Mouse (Mus musculus) forebrain, embryonic 14.5 days (tissue): ENCODE measurements around the gene Pigk. TPM values are rescaled to one million over a fixed set of nuclear protein-coding genes. Genes with fewer than 3 reads are reported as not detected.
A peak's percentile ranks its signal among the peaks of the same experiment; 100 is the strongest.

ENCODE experiments used
- ATAC-seq: fragments of 200-750 bp; cut with Nextera tagmentation; 2 replicates; pipeline ENCODE4 v1.8.0; 2017; ENCODE audit warnings: mild to moderate bottlenecking, moderate library complexity
- DNase-seq: peaks from one replicate; pipeline ENCODE4 v3.0.0-alpha.2; 2015; ENCODE audit warnings: low spot score
- H3K27ac ChIP-seq: fragments of 300-500 bp; sonication (generic); 2 replicates; pipeline ENCODE4 v1.5.1; 2014; ENCODE audit warnings: low read depth, mild to moderate bottlenecking, control low read depth, low read length, moderate library complexity
- H3K27me3 ChIP-seq: fragments of 300-500 bp; sonication (generic); replicated peaks from 2 replicates; pipeline ENCODE4 v1.6.1; 2014; ENCODE audit warnings: low read length, control low read depth, mixed read lengths; ENCODE audit not compliant: control insufficient read depth, insufficient read depth
- H3K36me3 ChIP-seq: fragments of 300-500 bp; sonication (generic); 2 replicates; pipeline ENCODE4 v1.6.1; 2014; ENCODE audit warnings: low read length, control low read depth; ENCODE audit not compliant: control insufficient read depth, insufficient read depth
- H3K4me1 ChIP-seq: fragments of 300-500 bp; sonication (generic); 2 replicates; pipeline ENCODE4 v1.6.1; 2014; ENCODE audit warnings: antibody characterized with exemption, low read length, control low read depth; ENCODE audit not compliant: control insufficient read depth, insufficient read depth
- H3K4me2 ChIP-seq: fragments of 300-500 bp; sonication (generic); 2 replicates; pipeline ENCODE4 v1.6.1; 2014; ENCODE audit warnings: mild to moderate bottlenecking, control low read depth, low read length
- H3K4me3 ChIP-seq: fragments of 300-500 bp; sonication (generic); 2 replicates; pipeline ENCODE4 v1.5.1; 2014; ENCODE audit warnings: low read depth, low read length, control low read depth
- H3K9ac ChIP-seq: fragments of 300-500 bp; sonication (generic); 2 replicates; pipeline ENCODE4 v1.6.1; 2014; ENCODE audit warnings: mild to moderate bottlenecking, low read length, control low read depth, moderate library complexity
- H3K9me3 ChIP-seq: fragments of 300-500 bp; sonication (generic); replicated peaks from 2 replicates; pipeline ENCODE4 v1.6.1; 2016; ENCODE audit warnings: low read length, control low read depth, mixed read lengths; ENCODE audit not compliant: control insufficient read depth
- WGBS: fragments of 180-500 bp; shearing (Covaris S2); extraction: QIAGEN DNeasy Blood & Tissue Kit; methylation state at CpG from one replicate; pipeline ENCODE4 v1.1.7; 2014; 5-methylcytosine and 5-hydroxymethylcytosine counted together
- polyA plus RNA-seq: library from polyadenylated mRNA; unstranded; fragments of >200 nt; fragmentation: Nextera tagmentation; extraction: Ambion mirVana; gene quantifications from 2 replicates; pipeline ENCODE4 v1.2.1, GENCODE M21; 2014

Gene Pigk
- polyA plus RNA-seq: 34.0 and 41.4 TPM in 2 replicates

DNA sequence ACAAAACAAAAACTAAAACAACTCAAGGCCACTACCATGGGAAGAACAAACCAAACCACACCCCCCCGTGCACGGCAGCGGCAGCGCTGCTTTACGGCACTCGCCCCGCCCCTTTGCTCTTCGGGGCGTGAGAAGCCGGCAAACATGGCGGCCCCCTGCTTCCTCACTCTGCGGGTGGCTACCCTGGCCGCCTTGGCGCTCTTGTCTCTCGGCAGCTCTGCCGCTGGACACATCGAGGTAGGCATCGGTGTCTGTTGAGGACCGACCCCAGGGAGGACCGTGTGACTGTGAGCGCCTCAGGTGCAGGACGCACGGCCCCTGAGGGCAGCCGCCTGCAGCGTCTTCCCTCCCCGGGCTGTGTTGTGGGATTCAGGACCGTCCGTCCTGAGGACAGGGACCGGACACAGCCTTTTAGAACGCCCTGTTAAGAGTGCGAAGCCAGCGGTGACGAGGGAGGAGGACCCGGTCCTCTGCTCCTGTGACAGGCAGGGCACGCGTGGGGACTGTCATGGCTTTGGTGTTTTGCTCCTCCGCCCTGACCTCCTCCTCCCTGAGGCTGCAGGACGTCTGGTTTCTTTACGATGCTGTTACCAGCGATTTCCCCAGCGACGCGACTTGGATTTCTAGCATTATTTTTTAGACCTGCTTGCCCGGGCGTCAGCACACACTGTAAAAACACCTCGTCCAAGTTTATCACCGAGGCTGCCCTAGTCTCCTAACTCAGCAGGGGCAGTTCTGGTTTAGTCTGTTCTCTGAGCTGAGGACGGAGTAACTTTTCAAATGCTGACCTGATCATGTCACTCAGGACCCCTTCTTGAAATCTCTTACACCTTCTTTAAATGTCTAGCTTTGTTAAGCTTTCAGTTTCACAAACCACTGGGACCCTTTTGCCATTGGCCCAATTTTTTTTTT, at the start of gene Pigk:
TSS of gene Pigk (plus strand) at position 110 of the 912 bp plus-strand sequence.
- Histone ChIP-seq H3K4me3 (peak within 1 kb of the TSS; percentile 98), H3K36me3 (no peaks in the 10 kb centered on the region), H3K9me3 (no peaks in the 10 kb centered on the region), H3K4me2 (peak within 1 kb of the TSS; percentile 83), H3K27me3 (no peaks in the 10 kb centered on the region), H3K27ac (peak within 1 kb of the TSS; percentile 33; the same call in 1 of the 2 replicates), H3K9ac (peak within 1 kb of the TSS; percentile 87), H3K4me1 (peaks cover 6% of the 10 kb centered on the region; the same call in 1 of the 2 replicates)
- peak; percentile 93 for DNase-seq
- ATAC-seq: peak; percentile 93
- WGBS: under 1% methylated on average over 48 of the region's 48 CpGs

DNA sequence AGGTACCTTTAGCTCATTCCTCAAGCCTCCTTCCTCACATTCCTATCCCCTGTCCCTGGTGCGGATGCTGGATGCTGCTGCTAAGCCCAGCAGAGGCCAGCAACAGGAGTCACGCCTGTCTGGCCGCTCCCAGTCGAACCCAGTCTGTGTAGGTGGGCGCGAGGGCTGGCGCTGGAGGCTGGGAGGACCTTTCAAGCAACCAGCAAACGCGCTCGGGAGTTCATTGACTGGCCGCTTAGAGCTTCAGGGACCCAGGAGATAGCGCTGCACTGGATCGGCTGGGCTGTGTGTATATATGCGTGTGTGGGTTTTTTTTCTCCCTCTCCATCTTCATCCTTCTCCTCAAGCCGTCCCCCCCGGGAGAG, 46.9 kb upstream of the Pigk start:
- H3K27me3 ChIP-seq: peaks cover 14% of the 10 kb centered on the region; the same call in 1 of the 2 replicates
- H3K27ac ChIP-seq: no peak overlapping the region
- ATAC-seq (0 out of 2 replicates have a peak, but pooled peaks have one; percentile 19), DNase-seq (peak; percentile 28)
- no peaks in the 10 kb centered on the region for H3K36me3 ChIP-seq
- H3K9ac ChIP-seq: peak overlapping the region; percentile 63
- H3K4me3 ChIP-seq: peak overlapping the region; percentile 47
- under 1% methylated on average over 16 of the region's 16 CpGs for WGBS
- H3K4me2 ChIP-seq: peak overlapping the region; percentile 95
- peaks cover 5% of the 10 kb centered on the region; the same call in 1 of the 2 replicates for H3K4me1 ChIP-seq
- no peaks in the 10 kb centered on the region for H3K9me3 ChIP-seq

- Histone ChIP-seq H3K27ac (no peak overlapping the region), H3K4me2 (peak overlapping the region; percentile 95), H3K4me3 (peak overlapping the region; percentile 47), H3K4me1 (peaks cover 5% of the 10 kb centered on the region; the same call in 1 of the 2 replicates), H3K9ac (peak overlapping the region; percentile 63), H3K27me3 (peaks cover 14% of the 10 kb centered on the region; the same call in 1 of the 2 replicates), H3K9me3 (no peaks in the 10 kb centered on the region), H3K36me3 (no peaks in the 10 kb centered on the region)
- peak; percentile 60 for DNase-seq
- ATAC-seq: peak; percentile 90
- WGBS: 2% methylated on average over 53 of the region's 82 CpGs
Measured at GRCm38 (mm10) chr3:152667356-152668211, 46.3 kb upstream of the Pigk start.

DNA sequence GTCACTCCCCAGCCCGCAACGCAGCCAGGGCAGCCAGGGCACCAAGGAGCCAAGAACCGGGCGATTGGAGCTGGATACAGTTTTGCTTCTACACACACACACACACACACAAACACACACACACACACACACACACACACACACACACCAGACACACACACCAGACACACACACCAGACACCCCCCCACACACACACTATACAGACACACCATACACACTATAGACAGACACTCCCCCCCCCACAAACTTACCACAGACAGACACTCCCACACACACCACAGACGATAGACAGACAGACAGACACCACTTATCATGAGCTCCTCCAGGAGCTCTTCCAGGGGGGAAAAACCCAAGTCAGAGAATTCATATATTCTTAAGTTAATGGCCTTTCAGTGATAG, 45.7 kb upstream of the Pigk start, which contains the start of gene Ak5:
TSS of gene Ak5 (minus strand) at position 122 of the 400 bp plus-strand sequence.
- peak within 1 kb of the TSS; percentile 47 for H3K4me3 ChIP-seq
- H3K4me1 ChIP-seq: peaks cover 5% of the 10 kb centered on the region; the same call in 1 of the 2 replicates
- 6% methylated on average over 5 of the region's 5 CpGs for WGBS
- peak within 1 kb of the TSS; percentile 95 for H3K4me2 ChIP-seq
- ATAC-seq: peak; percentile 51
- no peaks in the 10 kb centered on the region for H3K9me3 ChIP-seq
- H3K27me3 ChIP-seq: peaks cover 14% of the 10 kb centered on the region; the same call in 1 of the 2 replicates
- peak within 1 kb of the TSS; percentile 63 for H3K9ac ChIP-seq
- no peak within 1 kb of the TSS for H3K27ac ChIP-seq
- DNase-seq: no peak
- H3K36me3 ChIP-seq: no peaks in the 10 kb centered on the region

DNA sequence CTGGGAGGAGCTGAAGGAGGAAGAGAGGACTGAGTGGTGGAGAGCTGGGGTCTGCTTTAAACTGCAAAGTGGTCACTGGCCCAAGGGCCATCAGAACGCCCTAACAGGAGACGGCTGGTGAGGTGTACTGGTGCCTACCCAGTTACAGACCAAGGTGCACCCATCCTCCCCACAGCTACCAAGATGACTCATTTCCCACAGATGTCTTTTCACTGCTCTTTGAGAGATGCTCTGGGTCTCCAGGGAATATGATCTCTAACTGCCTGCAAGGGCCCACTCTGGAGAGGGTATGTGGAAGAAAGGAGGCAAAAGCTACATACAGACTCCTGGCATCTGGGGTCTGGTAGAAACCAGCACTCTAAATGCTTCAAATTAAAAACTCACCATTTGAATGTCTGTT, 45.1 kb upstream of the Pigk start:
- Histone ChIP-seq H3K4me2 (no peak overlapping the region), H3K36me3 (no peaks in the 10 kb centered on the region), H3K27me3 (peaks cover 14% of the 10 kb centered on the region; the same call in 1 of the 2 replicates), H3K9me3 (no peaks in the 10 kb centered on the region), H3K27ac (no peak overlapping the region), H3K4me1 (peaks cover 5% of the 10 kb centered on the region; the same call in 1 of the 2 replicates), H3K4me3 (no peak overlapping the region), H3K9ac (no peak overlapping the region)
- no peak for ATAC-seq
- DNase-seq: no peak
- 78% methylated on average over 2 of the region's 2 CpGs for WGBS

GRCm38 (mm10) chr3:152669783-152670182, 44.1 kb upstream of the Pigk start:
- ATAC-seq (no peak), DNase-seq (no peak)
- Histone ChIP-seq H3K27me3 (peaks cover 14% of the 10 kb centered on the region; the same call in 1 of the 2 replicates), H3K36me3 (no peaks in the 10 kb centered on the region), H3K4me3 (no peak overlapping the region), H3K27ac (no peak overlapping the region), H3K4me2 (no peak overlapping the region), H3K9me3 (no peaks in the 10 kb centered on the region), H3K9ac (no peak overlapping the region), H3K4me1 (peaks cover 5% of the 10 kb centered on the region; the same call in 1 of the 2 replicates)
- WGBS: 89% methylated on average over 3 of the region's 3 CpGs

- Histone ChIP-seq H3K9me3 (no peaks in the 10 kb centered on the region), H3K27ac (no peak overlapping the region), H3K9ac (no peak overlapping the region), H3K4me2 (no peak overlapping the region), H3K27me3 (no peaks in the 10 kb centered on the region; the same call in 1 of the 2 replicates), H3K36me3 (no peaks in the 10 kb centered on the region), H3K4me3 (no peak overlapping the region), H3K4me1 (no peaks in the 10 kb centered on the region)
- no peak for ATAC-seq
- WGBS: 80% methylated on average over 6 of the region's 6 CpGs
- DNase-seq: no peak
Measured at GRCm38 (mm10) chr3:152674663-152675062, 39.2 kb upstream of the Pigk start.

- ATAC-seq (no peak), DNase-seq (no peak)
- Histone ChIP-seq H3K4me3 (no peak overlapping the region), H3K9ac (no peak overlapping the region), H3K27me3 (no peaks in the 10 kb centered on the region), H3K27ac (no peak overlapping the region), H3K9me3 (no peaks in the 10 kb centered on the region), H3K4me1 (no peaks in the 10 kb centered on the region), H3K36me3 (no peaks in the 10 kb centered on the region), H3K4me2 (no peak overlapping the region)
- 86% methylated on average over 5 of the region's 5 CpGs for WGBS
Measured at GRCm38 (mm10) chr3:152688532-152688931, 25.4 kb upstream of the Pigk start.
